Mouse (Mus musculus) heart, adult 9 months (tissue): ENCODE measurements at regions not wholly inside any gene's neighbourhood (a gene's known extent, or its start where the extent isn't known, plus 50 kb on each side); places are given as distances from the start of the nearest gene placed in this dataset.
A peak's percentile ranks its signal among the peaks of the same experiment; 100 is the strongest.

Source experiments
- DNase-seq, 2 experiments: peaks; one replicate each; pipeline ENCODE4 v3.0.0; 2022; ENCODE audit warnings: low spot score in 2 of 2

DNA sequence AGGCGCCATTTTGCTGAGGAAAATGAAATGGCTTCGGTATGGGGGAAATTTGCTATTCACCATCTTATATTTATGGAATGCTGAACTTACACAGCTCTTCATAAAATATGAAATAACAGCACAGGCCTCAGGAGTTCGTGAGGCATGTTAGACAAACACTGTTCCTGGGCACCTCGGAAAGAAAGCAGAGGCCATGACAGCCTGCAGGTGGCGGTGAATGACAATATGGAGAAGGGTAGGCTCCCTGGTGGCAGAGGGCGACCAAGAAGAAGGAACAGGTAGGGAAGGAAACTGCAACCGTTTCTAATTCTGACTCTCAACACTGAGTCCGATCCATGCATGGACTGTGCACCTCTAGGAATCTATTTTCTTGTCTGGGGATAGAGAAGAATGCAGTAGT, 553.6 kb upstream of the Tmpo start:
- no peak for DNase-seq

DNA sequence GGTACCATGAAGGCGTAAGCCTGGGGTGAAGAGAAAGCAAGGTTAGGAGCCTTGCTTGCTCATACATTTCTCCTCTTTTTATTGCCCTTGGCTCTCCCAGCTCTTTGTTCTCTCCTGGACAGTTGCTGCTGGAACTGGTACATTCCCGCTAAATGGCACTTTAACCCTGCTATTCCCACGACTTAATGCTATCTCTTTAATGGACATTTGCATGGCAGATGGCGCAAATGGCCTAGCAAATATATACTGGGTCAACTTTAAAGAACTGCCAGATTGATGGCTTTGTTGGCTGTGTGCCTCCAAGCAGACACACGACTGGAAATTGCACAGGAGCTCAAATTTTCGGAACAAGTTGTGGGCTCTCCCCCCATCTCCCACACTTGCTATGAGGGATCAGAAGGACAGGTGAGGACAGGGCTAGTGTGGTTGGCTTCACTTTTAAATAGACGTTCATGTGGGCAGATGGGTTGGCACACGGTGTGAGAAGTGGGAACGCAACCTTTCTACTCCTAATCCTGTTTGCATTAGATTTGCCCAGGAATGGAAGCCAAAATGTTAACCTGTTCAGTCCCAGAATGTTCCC, 551.0 kb upstream of the Tmpo start:
- no peak for DNase-seq

DNA sequence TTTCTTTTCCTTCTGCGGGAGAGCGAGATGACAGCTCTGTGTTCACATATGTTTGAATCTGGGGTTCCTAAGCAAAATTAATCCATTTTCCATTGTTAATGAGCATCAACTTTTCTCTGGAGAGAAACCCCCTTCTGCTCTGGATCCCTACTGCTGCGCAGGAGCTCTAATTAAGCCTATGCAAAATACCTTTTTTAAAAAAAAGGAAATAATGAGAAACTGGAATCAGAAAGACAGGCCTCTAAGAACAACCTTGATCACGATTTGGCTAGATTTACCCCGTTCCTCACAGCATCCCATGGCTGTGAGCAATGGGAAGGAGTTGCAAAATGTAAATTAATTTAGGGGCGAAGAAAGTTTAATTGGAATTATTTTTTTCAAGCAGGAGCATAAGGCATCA, 548.9 kb upstream of the Tmpo start:
- no peak for DNase-seq

- peak in 1 of 2 experiments; percentile 3 for DNase-seq
Measured at GRCm38 (mm10) chr10:91719561-91720371, 538.7 kb upstream of the Tmpo start.

- no peak for DNase-seq
Measured at GRCm38 (mm10) chr10:91716604-91717003, 535.5 kb upstream of the Tmpo start.

DNA sequence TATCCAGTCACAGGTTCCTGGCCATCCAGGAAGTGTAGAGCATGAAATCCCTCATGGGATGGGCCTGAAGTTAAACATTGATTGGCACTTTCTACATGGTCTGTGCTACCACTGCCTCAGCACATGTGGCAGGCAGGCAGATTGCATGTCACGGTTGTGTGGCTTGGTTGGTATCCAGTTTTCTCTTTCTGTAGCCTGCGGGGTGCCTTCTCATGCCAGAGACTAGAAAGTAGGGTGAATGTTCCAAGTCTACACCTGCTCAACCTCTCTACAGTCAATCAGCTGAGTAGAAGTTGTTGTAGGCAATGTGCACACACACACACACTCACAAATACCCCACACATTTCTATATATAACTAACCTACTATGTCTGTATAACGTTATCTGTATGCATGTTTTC, 533.5 kb upstream of the Tmpo start:
- no peak for DNase-seq

DNA sequence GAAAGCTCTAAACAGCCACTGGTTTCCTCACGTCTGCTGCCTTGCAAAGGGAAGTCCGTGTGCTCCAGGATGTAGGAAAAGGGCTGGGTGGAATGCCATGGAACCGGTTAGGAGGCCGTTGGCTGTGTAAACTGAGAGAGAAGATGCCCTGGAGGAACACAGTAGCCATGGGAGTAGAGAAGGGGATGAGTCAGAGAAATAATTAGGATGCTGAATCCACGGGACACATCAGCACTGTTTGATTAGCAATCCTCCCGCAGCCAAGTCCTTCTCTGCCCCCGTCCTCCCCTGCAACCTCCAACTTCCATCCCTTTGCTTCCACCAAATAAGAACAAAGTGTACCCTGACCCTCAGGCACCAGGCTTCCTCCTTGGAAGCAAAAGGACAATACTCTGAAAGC, 532.4 kb upstream of the Tmpo start:
- no peak for DNase-seq

GRCm38 (mm10) chr10:91706816-91707215, 525.7 kb upstream of the Tmpo start:
- DNase-seq: no peak

DNA sequence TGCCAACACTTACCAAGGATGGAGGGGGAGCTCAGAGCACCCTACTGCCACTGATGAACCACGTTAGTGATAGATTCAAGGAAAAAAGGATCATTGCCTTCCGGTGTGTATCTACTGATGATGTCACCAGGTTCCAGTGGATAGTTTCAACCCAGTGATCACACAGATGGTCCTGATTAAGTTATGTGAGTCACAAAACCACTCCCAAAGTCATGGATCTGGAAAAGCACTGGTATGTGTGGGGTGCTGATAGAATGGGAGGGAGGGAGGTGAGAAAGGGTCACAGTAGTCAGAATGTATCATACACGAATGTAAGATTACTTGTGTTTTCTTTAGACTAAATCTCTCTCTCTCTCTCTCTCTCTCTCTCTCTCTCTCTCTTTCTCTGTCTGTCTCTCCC, 523.6 kb upstream of the Tmpo start:
- DNase-seq: no peak

DNA sequence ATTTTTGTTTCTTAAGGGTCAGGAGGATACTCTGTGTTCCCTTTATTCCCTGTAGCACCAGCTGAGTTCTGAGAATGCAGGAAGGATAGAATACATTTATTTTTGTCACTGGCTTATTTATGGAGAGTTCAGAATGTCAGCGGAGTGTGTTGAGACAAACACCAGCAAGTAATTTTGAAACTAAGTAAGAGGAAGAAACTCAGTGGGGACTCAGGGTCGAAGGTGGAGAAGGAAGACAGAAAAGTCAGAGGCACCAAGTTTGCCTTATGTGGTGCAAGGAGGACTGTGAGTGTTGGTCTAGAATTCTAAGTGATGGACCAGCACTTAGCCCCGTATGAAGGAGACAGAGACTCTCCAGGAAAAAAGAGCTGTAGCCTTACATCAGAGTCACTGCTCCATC, 520.7 kb upstream of the Tmpo start:
- DNase-seq: peak in 1 of 2 experiments; percentile 23

DNA sequence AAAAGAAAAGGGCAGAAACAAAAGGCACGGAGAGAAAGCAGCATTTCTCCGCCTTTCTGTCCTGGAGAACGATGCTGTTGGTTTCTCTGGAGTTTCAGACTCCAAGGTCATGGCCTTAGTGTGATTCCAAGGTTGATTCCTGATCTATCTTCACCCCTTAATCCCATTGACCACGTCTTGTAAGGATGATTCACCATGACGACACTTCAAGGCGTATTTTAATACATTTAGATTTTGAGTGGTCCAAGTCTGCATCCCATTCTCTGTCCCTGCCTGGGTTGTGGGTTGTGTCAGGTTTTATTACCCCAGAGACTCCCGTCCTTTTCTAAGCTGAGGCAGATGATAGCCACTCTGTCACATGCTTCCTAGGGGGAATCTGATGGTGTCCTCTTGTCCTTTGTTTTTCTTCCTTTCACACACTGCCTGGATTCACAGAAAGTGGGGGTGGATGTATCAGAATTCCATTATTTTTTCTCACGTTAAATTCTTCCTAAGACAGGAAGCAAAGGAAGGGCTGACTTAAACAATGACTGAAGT, 505.0 kb upstream of the Tmpo start:
- DNase-seq: no peak

GRCm38 (mm10) chr10:91685164-91686027, 504.3 kb upstream of the Tmpo start:
- DNase-seq: no peak

GRCm38 (mm10) chr10:91679641-91680040, 498.5 kb upstream of the Tmpo start:
- DNase-seq: no peak

DNA sequence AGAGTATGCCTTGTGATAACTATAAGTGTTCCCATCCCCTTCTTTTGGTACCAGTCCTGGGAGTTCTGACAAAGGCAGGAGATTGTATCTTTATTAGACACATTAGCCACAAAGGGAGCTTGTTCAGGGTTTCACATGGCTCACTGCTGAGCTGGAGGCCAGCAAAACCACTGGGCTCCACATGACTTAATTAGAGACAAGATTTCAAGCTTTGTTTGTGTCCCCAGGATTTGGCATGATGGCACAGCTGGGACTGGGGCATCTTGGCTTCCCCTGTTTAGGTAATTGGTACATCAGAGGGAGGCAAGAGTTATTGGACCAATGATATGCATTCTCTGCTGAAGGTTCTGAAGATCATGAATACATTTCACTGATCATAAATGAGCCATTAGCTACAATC, 456.8 kb upstream of the Tmpo start:
- DNase-seq: no peak

DNA sequence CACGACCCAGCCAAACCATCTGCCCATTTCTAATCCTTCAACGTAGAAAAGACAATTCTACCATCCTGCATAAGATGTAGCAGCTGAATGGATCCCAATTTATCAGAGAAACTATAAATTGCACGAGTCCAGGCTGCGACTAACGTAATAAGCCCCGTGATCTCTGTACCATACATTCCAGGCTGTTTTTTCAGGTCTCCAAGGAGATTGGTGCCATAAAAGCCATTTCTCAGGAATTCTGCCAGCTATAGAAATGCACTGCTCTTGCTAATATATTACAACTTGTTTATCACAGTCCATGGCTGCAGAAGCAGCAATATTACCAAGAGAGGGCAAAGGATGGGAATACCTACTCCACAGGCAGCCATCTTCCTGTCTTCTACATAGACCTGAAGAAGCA, 447.6 kb upstream of the Tmpo start:
- DNase-seq: no peak

DNA sequence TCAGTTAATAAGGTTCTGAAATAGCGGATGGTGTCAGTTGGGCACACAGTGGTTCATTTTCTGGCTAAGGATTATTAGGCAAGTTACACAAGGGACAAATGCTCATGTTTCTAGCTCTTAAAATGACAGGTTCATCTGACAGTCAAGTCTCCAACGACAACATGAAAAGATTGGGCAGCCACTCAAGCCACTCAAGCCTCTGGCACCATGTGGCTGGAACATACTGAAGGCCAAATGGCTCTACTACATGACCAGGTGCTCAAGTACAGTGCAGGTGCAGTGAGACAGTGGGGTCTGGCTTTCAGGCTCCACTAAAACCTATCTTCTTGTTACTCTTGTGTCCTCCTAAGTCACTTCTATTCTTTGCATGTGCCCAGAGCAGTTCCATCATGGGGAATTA, 441.2 kb upstream of the Tmpo start:
- no peak for DNase-seq

DNA sequence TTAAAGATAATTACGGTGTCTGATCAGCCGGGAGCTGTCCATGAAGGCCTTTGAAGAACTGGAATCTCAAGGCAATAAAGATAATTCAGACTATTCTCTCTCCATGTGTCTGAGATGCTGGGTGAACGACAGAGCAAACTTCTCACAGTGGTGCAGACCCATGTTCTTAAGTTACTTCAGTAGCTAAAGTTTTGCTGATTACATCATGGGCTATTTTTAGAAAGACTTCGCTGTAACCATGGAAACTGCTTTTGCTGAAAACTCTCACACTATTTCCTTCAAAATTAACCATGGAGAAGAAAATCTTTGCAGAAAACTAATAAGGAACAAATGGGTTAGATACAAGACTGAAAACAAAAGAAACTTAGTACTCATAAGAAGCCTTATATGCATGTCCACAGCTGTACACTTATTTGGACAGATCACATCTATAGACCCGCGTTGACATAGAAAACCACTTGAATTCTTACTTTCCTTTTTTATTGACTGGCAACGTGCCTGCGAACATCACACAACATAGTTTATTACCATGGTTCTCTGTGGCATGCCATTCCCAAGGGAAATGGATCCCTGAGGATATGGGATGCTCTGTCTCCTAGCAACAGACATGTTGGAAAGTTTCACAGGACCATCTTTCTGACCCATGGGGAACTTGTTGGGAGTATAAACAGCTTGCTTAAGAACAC, 432.8 kb upstream of the Tmpo start:
- no peak for DNase-seq

- no peak for DNase-seq
Measured at GRCm38 (mm10) chr10:91612052-91612451, 430.9 kb upstream of the Tmpo start.

DNA sequence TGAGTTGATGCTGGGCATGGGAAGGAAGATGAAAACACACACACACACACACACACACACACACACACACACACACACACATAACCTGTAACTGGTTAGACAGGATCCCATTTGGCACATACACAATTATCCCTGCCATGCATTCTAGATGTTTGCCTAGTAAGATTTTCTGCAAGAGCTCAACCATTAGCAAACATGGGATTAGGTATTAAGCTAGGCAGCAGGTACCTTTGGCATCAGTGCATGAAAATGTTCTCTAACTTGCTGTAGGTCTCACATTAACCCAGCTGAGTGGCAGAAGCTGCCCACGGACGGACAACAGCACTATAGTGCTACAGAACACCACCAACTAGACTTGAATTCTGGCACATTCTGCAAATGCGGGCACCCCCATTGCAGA, 413.8 kb upstream of the Tmpo start:
- DNase-seq: no peak

GRCm38 (mm10) chr10:91593378-91593777, 412.3 kb upstream of the Tmpo start:
- DNase-seq: no peak

DNA sequence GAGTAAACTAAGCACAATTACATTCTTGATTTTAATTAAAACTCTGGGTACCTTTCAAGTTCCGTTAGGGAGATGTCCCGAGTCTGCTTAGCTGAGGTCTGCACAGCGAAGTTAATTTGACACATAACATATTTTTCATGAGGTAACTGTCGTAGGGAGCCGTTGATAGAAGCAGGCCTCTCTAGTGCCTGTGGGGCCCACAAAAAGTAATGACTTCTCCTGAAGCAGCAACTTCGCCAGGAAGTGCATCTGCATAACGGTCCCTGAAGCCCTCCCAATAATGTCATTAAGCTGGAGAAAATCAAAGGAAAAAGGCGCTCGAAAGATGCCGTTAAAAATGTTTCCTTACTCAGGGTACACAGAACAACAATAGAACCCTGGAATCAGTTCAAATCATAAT, 410.7 kb upstream of the Tmpo start:
- no peak for DNase-seq

DNA sequence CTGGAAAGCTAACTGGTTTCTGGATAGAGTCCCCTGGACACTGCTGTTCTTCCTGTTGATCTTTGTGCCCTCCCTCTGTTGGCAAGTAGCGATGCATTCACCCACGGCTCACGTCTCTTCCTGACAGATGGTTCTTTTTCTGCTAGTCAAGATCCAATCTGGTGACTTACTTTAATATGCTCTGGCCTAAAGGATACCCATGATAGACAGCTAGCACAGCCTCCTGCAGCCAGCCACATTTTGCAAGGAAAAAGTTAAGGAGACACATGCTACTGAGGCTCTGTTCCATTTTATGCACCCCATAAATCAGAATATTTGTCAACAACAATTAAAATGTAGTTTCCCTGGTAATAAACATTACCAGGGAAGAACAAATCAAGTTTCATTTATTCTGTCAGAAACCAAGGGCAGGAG, 410.3 kb upstream of the Tmpo start:
- DNase-seq: no peak
